Mouse (Mus musculus) kidney, postnatal 25 days (tissue): ENCODE measurements around the gene Ing2.

Source experiments
- DNase-seq, 2 experiments: peaks; one replicate each; pipeline ENCODE4 v3.0.0; 2021; ENCODE audit warnings: mixed read lengths in 2 of 2

The Ing2 gene

GRCm38 (mm10) chr8:47674777-47675710 is at the start of gene Ing2:
TSS of gene Ing2 (minus strand) at chr8:47675556.
- peak; percentile 100 for DNase-seq

- no peak for DNase-seq
Measured at GRCm38 (mm10) chr8:47721609-47722008, 46.3 kb upstream of the Ing2 start.

- no peak for DNase-seq
Measured at GRCm38 (mm10) chr8:47718641-47719040, 43.3 kb upstream of the Ing2 start.

DNA sequence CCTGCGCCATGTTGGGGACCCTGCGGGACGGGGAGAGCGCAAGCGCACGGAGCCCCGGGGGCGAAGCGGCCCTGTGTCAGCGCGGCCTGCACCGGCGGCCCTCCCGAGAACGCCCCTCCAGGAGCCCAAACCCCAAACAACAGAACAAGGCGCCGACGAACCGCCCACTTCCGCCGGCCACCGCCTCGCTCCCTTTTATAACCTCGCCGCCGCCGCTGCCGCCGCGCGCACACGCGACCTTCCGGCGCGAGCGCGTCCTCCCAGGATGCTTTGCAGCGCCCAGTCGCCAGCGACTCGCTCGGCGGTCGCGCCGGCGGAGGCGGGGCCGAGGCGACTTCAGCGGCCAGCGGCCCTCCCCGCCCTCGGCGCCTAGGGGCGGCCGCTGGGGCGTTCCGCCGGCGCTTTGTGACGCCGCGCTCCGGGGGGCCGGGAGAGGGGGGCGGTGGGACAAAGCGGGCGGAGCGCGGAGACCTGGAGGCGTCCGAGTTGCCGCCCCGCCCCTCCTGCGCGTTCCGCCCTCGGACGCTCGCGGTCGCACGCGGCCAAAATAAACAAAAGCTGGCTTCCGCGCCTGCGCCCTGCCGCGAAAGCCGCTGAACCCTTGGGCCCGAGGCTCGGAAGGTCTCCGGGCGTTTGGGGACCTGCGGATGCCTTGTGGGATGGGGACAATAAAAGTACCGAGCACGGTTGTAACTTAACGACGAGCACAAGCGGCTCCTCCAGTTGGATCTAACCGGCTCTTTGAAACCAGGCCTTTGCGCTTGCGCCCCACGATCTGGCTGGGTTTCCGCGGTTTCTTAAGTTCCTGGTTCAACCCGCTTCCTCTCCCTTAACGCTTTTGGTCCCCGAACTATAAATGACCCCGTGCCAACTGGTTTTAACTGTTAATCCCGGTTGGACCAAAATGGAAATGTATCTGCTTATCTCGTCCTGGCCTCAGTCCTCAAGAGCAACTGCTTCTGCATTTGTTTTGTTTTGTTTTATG is 38.7 kb upstream of the Ing2 start, which contains the start of gene Cdkn2aip:
Gene Cdkn2aip (minus strand): TSS at position 172 of the 985 bp plus-strand sequence.
- DNase-seq = peak; percentile 95 to 98

- DNase-seq = peak; percentile 57 to 82
Measured at GRCm38 (mm10) chr8:47713171-47713663, 37.9 kb upstream of the Ing2 start.

DNA sequence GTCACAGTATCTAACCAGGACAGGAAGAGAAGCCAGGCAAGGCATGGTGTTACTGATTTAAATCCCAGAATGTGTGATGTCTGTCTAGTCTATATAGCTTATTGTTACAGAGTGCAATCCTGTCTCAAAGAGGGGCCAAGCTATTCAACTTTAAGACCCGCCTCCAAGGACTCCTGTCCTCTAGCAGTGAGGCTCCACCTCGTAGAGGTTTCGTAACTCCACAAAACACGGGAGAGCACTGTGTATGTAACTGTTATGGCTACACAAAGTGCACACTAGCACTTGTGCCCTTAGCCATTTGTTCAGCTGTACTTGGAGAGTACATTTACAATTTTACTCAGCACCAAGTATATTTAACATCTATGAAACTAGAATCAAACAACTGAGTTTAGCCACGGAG is 32.8 kb upstream of the Ing2 start:
- DNase-seq = no peak

DNA sequence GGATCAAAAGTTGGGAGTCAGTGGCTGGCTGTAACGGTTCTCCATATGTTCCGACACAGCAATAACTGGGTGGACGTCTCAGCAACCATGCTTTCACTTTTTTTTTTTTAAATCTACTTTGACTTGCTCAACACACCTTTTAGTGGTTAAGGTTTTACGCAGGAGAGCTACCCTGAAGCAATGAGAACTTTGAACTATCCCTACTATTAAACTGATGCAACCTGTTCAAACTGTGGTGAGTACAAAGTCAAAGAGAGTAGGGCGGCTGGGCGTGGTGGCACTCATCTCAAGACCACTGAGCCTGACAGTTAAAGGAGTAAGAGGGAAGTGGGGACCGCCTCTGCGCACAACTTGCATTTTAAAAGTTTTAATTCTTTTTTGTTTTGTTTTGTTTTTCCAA is 31.4 kb upstream of the Ing2 start:
- DNase-seq = peak; percentile 62 to 78

DNA sequence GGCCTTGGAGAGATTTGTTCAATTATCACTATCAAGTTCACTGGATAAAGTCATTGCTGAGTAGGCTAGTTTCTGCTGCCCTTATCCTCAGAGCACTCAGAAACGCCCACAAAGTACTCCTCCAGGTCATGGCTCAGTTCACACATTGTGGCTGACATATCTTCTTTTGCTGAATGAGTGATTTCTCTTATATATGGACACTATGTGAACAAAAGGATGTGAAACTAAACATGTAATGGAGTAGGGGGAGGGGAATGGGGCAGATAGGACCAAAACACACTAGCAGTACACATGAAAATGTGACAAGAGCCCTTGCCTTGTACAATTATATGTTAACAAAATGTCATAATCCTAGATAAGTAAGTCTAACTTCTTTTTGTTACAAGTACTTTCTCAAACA is 27.0 kb upstream of the Ing2 start:
- DNase-seq = no peak

- DNase-seq = no peak
Measured at GRCm38 (mm10) chr8:47697696-47698095, 22.3 kb upstream of the Ing2 start.

DNA sequence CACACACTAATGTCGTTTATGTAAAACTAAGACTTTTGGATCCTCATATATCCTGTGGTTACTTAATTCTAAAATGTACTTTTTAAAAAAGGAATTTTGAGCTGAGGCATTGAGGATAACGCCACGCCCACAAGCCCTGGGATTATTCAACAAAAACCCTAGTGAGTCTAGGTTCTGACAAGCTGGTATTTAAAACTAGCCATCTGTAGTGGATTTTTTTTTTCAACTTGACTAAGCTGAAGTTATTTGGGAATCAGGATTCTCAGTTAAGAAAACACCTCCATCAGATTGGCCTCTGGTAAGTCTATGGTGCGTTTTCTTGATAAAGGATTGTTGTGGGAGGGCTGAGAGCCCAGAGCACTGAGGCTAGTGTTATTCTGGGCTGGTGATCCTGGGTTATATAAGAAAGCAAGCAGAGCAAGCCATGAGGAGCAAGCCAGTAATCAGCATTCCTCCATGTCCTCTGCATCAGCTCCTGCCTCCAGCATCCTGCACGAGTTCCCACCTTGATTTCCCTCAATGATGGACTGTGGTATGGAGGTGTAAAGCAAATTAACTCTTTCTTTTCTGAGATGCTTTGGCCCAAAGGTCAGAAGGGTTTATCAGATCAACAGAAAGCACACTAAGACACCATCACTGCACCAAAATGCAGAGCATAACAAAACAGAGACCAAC is 20.2 kb upstream of the Ing2 start:
- DNase-seq = no peak

- peak; percentile 88 to 98 for DNase-seq
Measured at GRCm38 (mm10) chr8:47693119-47693518, 17.8 kb upstream of the Ing2 start.

DNA sequence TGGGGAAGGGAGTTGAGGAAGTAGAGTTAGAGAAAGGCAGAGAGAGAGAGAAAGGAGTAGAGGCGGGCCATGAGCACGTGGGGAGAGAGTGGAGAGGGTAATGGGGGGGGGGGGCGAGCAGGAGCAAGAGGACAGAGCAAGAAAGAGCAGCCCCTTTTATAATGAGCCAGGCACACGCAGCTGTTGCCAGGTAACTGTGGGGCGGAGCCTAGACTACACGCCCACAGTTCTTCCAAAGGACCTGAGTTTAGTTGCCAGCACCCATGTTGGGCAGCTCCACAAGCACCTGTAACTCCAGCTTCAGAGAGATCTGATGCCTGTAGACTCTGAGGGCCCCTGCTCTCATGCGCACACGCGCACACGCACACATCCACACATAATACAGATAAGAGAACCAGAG is 16.5 kb upstream of the Ing2 start:
- no peak for DNase-seq

DNA sequence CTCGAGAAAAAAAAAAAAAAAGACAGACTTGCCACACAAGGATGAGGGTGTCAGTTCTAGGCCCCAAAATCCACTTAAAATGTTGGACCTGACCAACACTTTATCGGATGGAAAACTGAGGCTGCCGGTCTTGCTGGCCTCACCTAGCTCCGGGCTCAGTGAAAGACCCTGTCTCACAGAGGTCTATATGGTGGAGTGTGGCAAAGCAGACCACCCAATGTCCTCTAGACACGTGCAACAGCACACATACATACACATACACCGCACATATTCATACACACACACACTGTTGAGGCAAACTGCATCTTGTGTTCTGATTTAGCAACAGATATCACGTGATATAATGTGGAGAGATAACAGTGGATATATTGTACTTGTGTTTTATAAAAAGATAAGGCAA is 15.9 kb upstream of the Ing2 start:
- DNase-seq = no peak

DNA sequence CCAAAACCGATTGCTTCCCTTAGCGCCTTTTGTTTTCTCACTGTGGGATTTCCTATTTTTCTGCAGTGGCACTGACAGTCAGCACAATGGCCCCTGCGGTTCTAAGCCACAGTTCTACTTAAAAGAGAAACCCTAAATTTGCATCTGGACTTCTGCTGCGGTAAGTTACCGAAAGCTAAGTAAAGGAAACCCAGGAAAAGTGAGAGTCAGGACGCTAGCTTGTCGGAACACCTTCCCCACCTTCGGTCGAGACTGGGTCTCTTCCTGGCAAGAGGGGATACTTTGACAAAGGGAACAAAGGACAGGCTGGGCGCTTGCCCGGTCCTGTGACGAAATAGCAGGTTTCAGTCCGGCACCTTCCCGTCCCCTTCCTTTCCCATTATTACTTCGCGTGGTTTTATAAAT is 15.3 kb upstream of the Ing2 start:
- DNase-seq = peak; percentile 43 to 52

DNA sequence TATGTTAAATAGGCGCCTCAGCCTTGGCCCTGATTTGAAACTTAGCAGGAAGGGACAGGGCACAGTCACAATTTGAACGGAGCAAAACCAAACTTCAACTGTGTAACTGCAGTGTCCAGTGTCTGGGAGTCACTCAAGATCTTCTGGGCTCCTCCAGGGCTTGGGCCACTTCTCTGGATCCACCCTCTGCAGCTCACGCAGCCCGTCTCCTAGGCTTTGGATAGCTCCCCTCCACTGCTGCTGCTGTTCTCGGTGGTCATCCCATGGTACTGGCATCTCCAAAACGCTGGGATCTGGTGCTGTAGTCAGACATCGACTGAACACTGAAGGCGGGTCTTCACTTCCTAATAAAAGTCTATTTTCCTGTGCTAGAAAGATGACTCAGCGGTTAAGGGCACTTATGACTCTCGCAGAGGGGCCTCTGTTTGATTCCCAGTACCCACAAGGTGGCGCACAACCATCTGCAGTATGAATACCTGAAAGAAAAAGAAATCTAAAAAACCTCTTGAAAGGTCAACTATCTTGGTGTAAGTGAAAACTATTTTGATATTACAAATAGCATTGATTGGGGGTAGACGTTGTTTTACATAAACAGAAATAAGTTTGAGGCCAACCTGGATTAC is 14.5 kb upstream of the Ing2 start:
- peak; percentile 41 to 54 for DNase-seq

GRCm38 (mm10) chr8:47684441-47684840 is 9.1 kb upstream of the Ing2 start:
- DNase-seq = no peak

GRCm38 (mm10) chr8:47683994-47684393 is 8.6 kb upstream of the Ing2 start:
- no peak for DNase-seq

DNA sequence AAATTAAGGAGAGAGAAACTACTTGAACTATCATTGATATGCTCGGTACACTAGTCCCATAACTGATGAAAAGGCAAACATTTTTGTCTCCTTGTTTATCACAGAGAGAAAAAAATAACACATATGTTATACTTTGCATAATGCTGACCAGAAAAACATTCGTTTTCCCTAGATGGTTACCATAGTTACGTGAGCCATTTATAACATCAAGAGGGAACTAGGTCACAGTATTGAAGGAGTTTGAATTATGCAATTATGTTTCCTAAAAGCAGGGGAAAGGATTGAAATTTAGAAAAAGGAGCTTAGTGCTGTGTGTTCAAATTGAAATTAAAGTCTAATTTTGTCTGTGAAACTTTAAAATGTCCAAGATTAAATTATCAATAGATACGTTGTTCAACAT is 5.0 kb upstream of the Ing2 start:
- no peak for DNase-seq

DNA sequence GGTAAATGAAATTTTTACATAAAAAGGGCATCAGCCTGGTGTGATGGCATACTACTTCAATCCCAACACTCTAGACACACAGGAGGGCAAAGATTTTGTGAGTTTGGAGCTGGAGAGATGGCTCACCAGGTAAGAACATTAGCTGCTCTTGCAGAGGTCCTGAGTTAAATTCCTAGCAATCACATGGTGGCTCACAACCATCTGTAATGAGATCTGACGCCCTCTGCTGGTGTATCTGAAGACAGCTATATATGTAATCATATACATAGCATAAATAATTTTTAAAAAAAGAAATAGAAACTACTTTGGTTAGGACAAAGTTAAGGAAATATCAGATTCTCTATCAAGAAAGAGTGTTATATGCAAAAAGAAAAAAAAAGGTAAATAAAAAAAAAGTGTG is 4.2 kb upstream of the Ing2 start:
- no peak for DNase-seq

DNA sequence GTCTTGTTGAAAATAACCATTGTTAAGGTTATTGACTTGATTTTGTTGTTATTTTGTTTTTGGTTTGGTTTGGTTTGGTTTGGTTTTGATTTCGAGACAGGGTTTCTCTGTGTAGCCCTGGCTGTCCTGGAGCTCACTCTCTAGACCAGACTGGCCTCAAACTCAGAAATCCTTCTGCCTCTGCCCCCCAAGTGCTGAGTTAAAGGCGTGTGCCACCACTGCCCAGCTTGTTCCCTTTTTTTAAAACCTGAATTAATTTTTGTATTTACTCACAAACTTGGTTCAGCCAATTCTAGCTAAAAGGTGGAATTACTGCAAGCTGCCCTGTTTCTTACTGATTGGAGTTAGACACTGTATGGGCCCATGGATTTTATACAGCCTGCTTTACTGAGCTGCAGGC is 1.3 kb upstream of the Ing2 start:
- DNase-seq = no peak

- DNase-seq = no peak
Measured at GRCm38 (mm10) chr8:47676224-47676623, 868 bp upstream of the Ing2 start.

GRCm38 (mm10) chr8:47675786-47676185 is 430 bp upstream of the Ing2 start:
- DNase-seq = no peak
